Mouse (Mus musculus): Measurements from ENCODE around the gene Hcrtr2.

DNA sequence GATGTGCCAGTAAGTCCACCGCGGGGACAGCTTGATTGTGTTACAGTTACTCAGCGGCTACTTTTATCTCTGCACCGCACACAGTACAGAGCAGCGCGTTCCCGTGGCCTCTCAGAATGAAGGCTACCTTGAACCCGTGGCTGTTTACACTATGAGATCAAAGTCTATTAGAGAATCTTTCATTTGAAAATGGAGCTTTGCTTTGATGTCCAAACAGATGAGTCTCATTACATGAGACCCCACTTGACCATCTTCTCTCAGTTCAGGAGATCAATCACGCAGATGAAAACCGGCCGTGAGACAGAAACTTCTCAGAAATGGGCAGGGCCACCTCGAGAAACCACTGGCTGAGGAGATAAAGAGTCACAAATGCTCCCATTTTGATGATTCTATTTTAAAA, 86.4 kb downstream of the Hcrtr2 start:
- TF ChIP-seq POLR2A (IDR thresholded peaks at IDR 0.05; ENCODE audit: control insufficient read depth, low read depth, low read length), result no peak
- no peak for TF ChIP-seq CTCF (IDR thresholded peaks at IDR 0.05; ENCODE audit: control insufficient read depth, insufficient read depth, insufficient replicate concordance, low read depth, low read length)

Measured in testis, adult 2 months (tissue).